In the genomic region with DNA sequence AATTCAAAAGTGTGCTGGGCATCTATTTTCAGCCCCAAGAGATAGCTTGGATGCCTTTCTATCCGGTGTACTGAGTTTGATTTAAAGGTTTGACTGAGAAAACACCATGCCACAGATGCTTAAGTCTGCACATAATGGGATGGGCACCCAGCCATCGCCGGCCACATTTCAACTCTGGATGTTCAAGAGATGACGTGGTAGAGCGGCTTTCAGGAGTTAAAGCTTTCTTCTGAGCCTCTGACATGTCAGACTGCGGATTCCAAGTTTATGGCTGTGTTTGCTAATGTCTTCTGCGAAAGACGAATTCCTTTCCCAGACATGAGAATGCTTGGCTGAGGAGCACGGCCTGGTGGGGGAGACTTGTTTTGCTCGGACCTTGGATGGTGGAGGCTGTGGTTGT, we compare ENCODE assay signal across 15 mouse cellular contexts. TPM values are rescaled to one million over a fixed set of nuclear protein-coding genes. Genes with fewer than 3 reads are reported as not detected.
A peak's percentile ranks its signal among the peaks of the same experiment; 100 is the strongest.
DNase-seq lines count a peak whose midpoint lies in the region; ATAC-seq and TF ChIP-seq lines count a peak whose summit lies in the region.
"Had no signal": no experiment of that assay in that cellular context is flagged by ENCODE, and none has a peak within 500 bp of the region (broad histone marks: within the 10 kb centered on the region; RNA-seq: fewer than 3 reads in every experiment).

No protein-coding gene starts in this region.

- no peak; the same call in 1 of the 2 replicates for TF ChIP-seq CTCF in lung, postnatal 0 days (IDR thresholded peaks at IDR 0.05)

- H3ac ChIP-seq in myocyte (ENCODE audit: control insufficient read depth, insufficient read length) = no peak overlapping the region

- H3K27me3 ChIP-seq in heart, embryonic 16.5 days (ENCODE audit: control insufficient read depth, insufficient read depth, low read length) = no peaks in the 10 kb centered on the region
- H3K27me3 ChIP-seq in lung, postnatal 0 days (replicated peaks; ENCODE audit: insufficient read depth, low read length) = no peaks in the 10 kb centered on the region
- H3K27me3 ChIP-seq in myocyte (ENCODE audit: control insufficient read depth, insufficient read depth, insufficient read length) = no peaks in the 10 kb centered on the region
- no peaks in the 10 kb centered on the region for H3K27me3 ChIP-seq in forebrain, embryonic 13.5 days
- H3K27me3 ChIP-seq in forebrain, embryonic 12.5 days = peaks cover 4% of the 10 kb centered on the region; the same call in 1 of the 2 replicates
- H3K27me3 ChIP-seq: neural tube, embryonic 15.5 days had no signal

- H3K4me2 ChIP-seq in heart, embryonic 16.5 days (ENCODE audit: low read depth, low read length) = no peak overlapping the region
- no peak overlapping the region for H3K4me2 ChIP-seq in lung, postnatal 0 days (replicated peaks; ENCODE audit: low read depth, low read length)
- H3K4me2 ChIP-seq in myocyte (ENCODE audit: low read depth) = peak overlapping the region; percentile 82
- no peak overlapping the region for H3K4me2 ChIP-seq in forebrain, embryonic 13.5 days
- H3K4me2 ChIP-seq in forebrain, embryonic 12.5 days = no peak overlapping the region
- H3K4me2 ChIP-seq: hindbrain, embryonic 14.5 days; neural tube, embryonic 15.5 days had no signal

- H3K9me3 ChIP-seq in heart, embryonic 16.5 days (replicated peaks; ENCODE audit: control insufficient read depth, low read length) = no peaks in the 10 kb centered on the region
- H3K9me3 ChIP-seq in lung, postnatal 0 days (ENCODE audit: low read length) = no peaks in the 10 kb centered on the region
- H3K9me3 ChIP-seq in forebrain, embryonic 13.5 days (replicated peaks) = no peaks in the 10 kb centered on the region
- H3K9me3 ChIP-seq in forebrain, embryonic 12.5 days = no peaks in the 10 kb centered on the region
- H3K9me3 ChIP-seq: neural tube, embryonic 15.5 days had no signal

- DNase-seq in heart, postnatal 25 days (ENCODE audit: low spot score) = no peak
- peak; percentile 72 for DNase-seq in lung, postnatal 0 days (ENCODE audit: low spot score)
- DNase-seq in lung, postnatal 36 days = no peak
- DNase-seq in fibroblast of lung, adult 2 months (ENCODE audit: low read depth) = peak; percentile 92
- DNase-seq: cerebellum, adult 11-12 months; embryo, embryonic 11 days; forebrain, postnatal 0 days; gastrocnemius, postnatal 36 days had no signal

- 0 out of 2 replicates have a peak, but pooled peaks have one; percentile 50 for ATAC-seq in heart, embryonic 16.5 days (replicated peaks; ENCODE audit: extremely low read depth, insufficient read depth, low FRiP score)
- peak; percentile 49; the same call in 1 of the 2 replicates for ATAC-seq in lung, postnatal 0 days
- no peak for ATAC-seq in forebrain, embryonic 13.5 days
- no peak for ATAC-seq in forebrain, embryonic 12.5 days (ENCODE audit: low FRiP score)
- ATAC-seq: forebrain, postnatal 0 days had no signal

- 36% methylated on average over 10 of the region's 10 CpGs for WGBS in heart, embryonic 16.5 days
- 38% methylated on average over 10 of the region's 10 CpGs for WGBS in lung, postnatal 0 days
- 93% methylated on average over 10 of the region's 10 CpGs for WGBS in forebrain, embryonic 13.5 days
- 91% methylated on average over 10 of the region's 10 CpGs for WGBS in forebrain, embryonic 12.5 days

- intact Hi-C loops in heart, postnatal 25 days (cut with DNase I) = no loop called here

- no peak overlapping the region for H3K9ac ChIP-seq in heart, embryonic 16.5 days (ENCODE audit: low read length)
- H3K9ac ChIP-seq in lung, postnatal 0 days (replicated peaks; ENCODE audit: low read depth) = no peak overlapping the region
- no peak overlapping the region for H3K9ac ChIP-seq in forebrain, embryonic 13.5 days
- H3K9ac ChIP-seq in forebrain, embryonic 12.5 days = no peak overlapping the region
- H3K9ac ChIP-seq: forebrain, postnatal 0 days; hindbrain, embryonic 14.5 days; neural tube, embryonic 15.5 days had no signal

- H3K36me3 ChIP-seq in heart, embryonic 16.5 days (ENCODE audit: control insufficient read depth, insufficient read depth) = no peaks in the 10 kb centered on the region
- no peaks in the 10 kb centered on the region for H3K36me3 ChIP-seq in lung, postnatal 0 days (ENCODE audit: insufficient read depth, low read length)
- H3K36me3 ChIP-seq in myocyte (ENCODE audit: control insufficient read depth, insufficient read depth) = no peaks in the 10 kb centered on the region
- no peaks in the 10 kb centered on the region for H3K36me3 ChIP-seq in forebrain, embryonic 13.5 days (ENCODE audit: poor library complexity, severe bottlenecking)
- no peaks in the 10 kb centered on the region for H3K36me3 ChIP-seq in forebrain, embryonic 12.5 days (replicated peaks)
- H3K36me3 ChIP-seq: neural tube, embryonic 15.5 days had no signal

- TF ChIP-seq POLR2A in myocyte (IDR thresholded peaks at IDR 0.05; ENCODE audit: insufficient read length, low read depth) = no peak

- no peak overlapping the region for H3K4me3 ChIP-seq in heart, embryonic 16.5 days (ENCODE audit: low read length)
- H3K4me3 ChIP-seq in lung, postnatal 0 days (ENCODE audit: low read depth, low read length) = no peak overlapping the region
- H3K4me3 ChIP-seq in myocyte = no peak overlapping the region
- no peak overlapping the region for H3K4me3 ChIP-seq in forebrain, embryonic 13.5 days
- no peak overlapping the region for H3K4me3 ChIP-seq in forebrain, embryonic 12.5 days (replicated peaks)
- H3K4me3 ChIP-seq: neural tube, embryonic 15.5 days had no signal

- no peaks in the 10 kb centered on the region for H3K79me2 ChIP-seq in myocyte (ENCODE audit: control insufficient read depth, insufficient read depth)

- peaks cover 32% of the 10 kb centered on the region for H3K4me1 ChIP-seq in heart, embryonic 16.5 days (ENCODE audit: control insufficient read depth, insufficient read depth, low read length)
- peaks cover 13% of the 10 kb centered on the region; the same call in 1 of the 2 replicates for H3K4me1 ChIP-seq in lung, postnatal 0 days (ENCODE audit: insufficient read depth, low read depth, low read length)
- H3K4me1 ChIP-seq in forebrain, embryonic 13.5 days = 0 out of 2 replicates have a peak, but pooled peaks cover 8% of the 10 kb centered on the region
- peaks cover 8% of the 10 kb centered on the region for H3K4me1 ChIP-seq in forebrain, embryonic 12.5 days
- H3K4me1 ChIP-seq: neural tube, embryonic 15.5 days had no signal

- peak; percentile 23; the same call in 1 of the 2 replicates for TF ChIP-seq EP300 in lung, postnatal 0 days (IDR thresholded peaks at IDR 0.05)

- H3K27ac ChIP-seq in heart, embryonic 16.5 days (ENCODE audit: low read length) = peak overlapping the region; percentile 62
- peak overlapping the region; percentile 22 for H3K27ac ChIP-seq in lung, postnatal 0 days (ENCODE audit: low read length)
- H3K27ac ChIP-seq in forebrain, embryonic 13.5 days = no peak overlapping the region
- no peak overlapping the region for H3K27ac ChIP-seq in forebrain, embryonic 12.5 days
- H3K27ac ChIP-seq: hindbrain, embryonic 14.5 days; macrophage; neural tube, embryonic 15.5 days had no signal

TF ChIP-seq in myocyte, 11 proteins besides CTCF, POLR2A, EP300 and RAD21:
- TF ChIP-seq REST (IDR thresholded peaks at IDR 0.05; ENCODE audit: insufficient read depth, insufficient read length) = no peak
- TF ChIP-seq TCF3 (IDR thresholded peaks at IDR 0.05; ENCODE audit: insufficient read length, low read depth) = no peak
- TF ChIP-seq CEBPB (IDR thresholded peaks at IDR 0.05; ENCODE audit: insufficient read depth, poor library complexity, severe bottlenecking) = no peak
- TF ChIP-seq USF1 (IDR thresholded peaks at IDR 0.05; ENCODE audit: low read depth) = no peak
- no peak for TF ChIP-seq MYOG (IDR thresholded peaks at IDR 0.05; ENCODE audit: control insufficient read depth in 1 of 3, insufficient read depth in 1 of 3, insufficient read length in 2 of 3, low read depth in 2 of 3)
- TF ChIP-seq POLR2AphosphoS2 (IDR thresholded peaks at IDR 0.05; ENCODE audit: insufficient read length, low read depth) = no peak
- no peak for TF ChIP-seq SRF (IDR thresholded peaks at IDR 0.05; ENCODE audit: control insufficient read depth, insufficient read length, low read depth)
- no peak for TF ChIP-seq MYOD1 (IDR thresholded peaks at IDR 0.05; ENCODE audit: control insufficient read depth in 1 of 3, insufficient read length in 2 of 3, low read depth in 2 of 3)
- TF ChIP-seq MAX (IDR thresholded peaks at IDR 0.05; ENCODE audit: low read depth) = no peak
- no peak for TF ChIP-seq TCF12 (IDR thresholded peaks at IDR 0.05; ENCODE audit: insufficient read depth, poor library complexity, severe bottlenecking)
- TF ChIP-seq E2F4 (IDR thresholded peaks at IDR 0.05; ENCODE audit: insufficient read depth) = no peak

RNA-seq across cellular contexts. Expression of gene Gadd45g, which starts 40.2 kb away (rescaled TPM):
- 43.1 and 52.1 TPM in 2 replicates for polyA plus RNA-seq in heart, embryonic 16.5 days (2015; fragmentation: Nextera tagmentation; extraction: Ambion mirVana)
- total RNA-seq in heart, postnatal 25 days (2021) = 10 to 100 TPM; 11.6 to 21.6 TPM
- 54.7 and 83.4 TPM in 2 replicates for polyA plus RNA-seq in lung, postnatal 0 days (2015; fragmentation: Nextera tagmentation; extraction: Ambion mirVana)
- 202 TPM for polyA plus RNA-seq in myocyte (2012; fragmentation: generic; extraction: Trizol)
- polyA plus RNA-seq in forebrain, embryonic 13.5 days (2015; fragmentation: Nextera tagmentation; extraction: Ambion mirVana) = 235 and 252 TPM in 2 replicates
- 211 and 218 TPM in 2 replicates for polyA plus RNA-seq in forebrain, embryonic 12.5 days (2016; fragmentation: Nextera tagmentation; extraction: Ambion mirVana)

Comparison
In these comparisons a context has a peak if more than half of its experiments do, and no peak if none do; other contexts are left out.
1. DNase-seq: peak in lung, postnatal 0 days (single experiment) and fibroblast of lung, adult 2 months (single experiment); none in heart, postnatal 25 days (single experiment) and lung, postnatal 36 days (single experiment).
2. ATAC-seq: peak in heart, embryonic 16.5 days (single experiment) and lung, postnatal 0 days (single experiment); none in forebrain, embryonic 13.5 days (single experiment) and forebrain, embryonic 12.5 days (single experiment).
3. H3K27ac ChIP-seq: peak in heart, embryonic 16.5 days (single experiment) and lung, postnatal 0 days (single experiment); none in forebrain, embryonic 13.5 days (single experiment) and forebrain, embryonic 12.5 days (single experiment).